Mouse (Mus musculus) E14TG2a.4 (cell line): ENCODE results near the gene Ormdl3.

ENCODE experiments used
- CTCF ChIP-seq: conservative IDR thresholded peaks from 2 replicates; pipeline ENCODE4 v1.5.1; 2014; ENCODE audit warnings: low read length
- NANOG ChIP-seq: IDR thresholded peaks from 2 replicates; pipeline ENCODE4 v1.6.1; 2014; ENCODE audit warnings: borderline replicate concordance, low read length, mixed read lengths

DNA sequence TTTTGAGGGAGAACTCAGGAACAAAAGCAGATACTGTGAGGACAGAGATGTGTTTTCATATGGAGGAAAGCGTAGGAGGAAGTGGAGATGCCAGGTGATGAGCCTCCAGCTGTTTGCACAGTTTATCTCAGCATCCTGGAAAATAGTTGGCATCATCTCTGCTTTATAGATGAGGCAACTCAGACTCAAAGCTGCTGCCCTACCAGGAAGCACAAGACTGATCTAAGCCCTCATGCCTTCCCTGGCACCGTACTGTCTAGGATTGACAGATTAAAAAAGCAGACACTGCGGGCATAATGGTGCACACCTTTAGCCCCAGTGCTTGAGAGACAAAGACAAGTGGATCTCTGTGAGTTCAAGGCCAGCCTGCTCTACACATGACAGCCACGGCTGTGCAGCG lies 43.5 kb upstream of the Ormdl3 start:
- TF ChIP-seq CTCF: no peak
- no peak for TF ChIP-seq NANOG
